Mouse (Mus musculus) liver (tissue): Measurements from ENCODE around the gene Exoc5.
A peak's percentile ranks its signal among the peaks of the same experiment; 100 is the strongest.
"Not testable (repeated sequence)": the region's sequence is repeated elsewhere in the genome, so short reads cannot be mapped to it uniquely, and the experiment has no call there.

ENCODE experiments used
- DNase-seq: peaks from one replicate; pipeline ENCODE4 v3.0.0-alpha.2; 2020; ENCODE audit warnings: mixed read lengths

Exoc5 gene

GRCm38 (mm10) chr14:49066274-49066823 lies at the start of gene Exoc5:
Gene Exoc5 (minus strand): TSS chr14:49066653.
- DNase-seq, result peak; percentile 94

DNA sequence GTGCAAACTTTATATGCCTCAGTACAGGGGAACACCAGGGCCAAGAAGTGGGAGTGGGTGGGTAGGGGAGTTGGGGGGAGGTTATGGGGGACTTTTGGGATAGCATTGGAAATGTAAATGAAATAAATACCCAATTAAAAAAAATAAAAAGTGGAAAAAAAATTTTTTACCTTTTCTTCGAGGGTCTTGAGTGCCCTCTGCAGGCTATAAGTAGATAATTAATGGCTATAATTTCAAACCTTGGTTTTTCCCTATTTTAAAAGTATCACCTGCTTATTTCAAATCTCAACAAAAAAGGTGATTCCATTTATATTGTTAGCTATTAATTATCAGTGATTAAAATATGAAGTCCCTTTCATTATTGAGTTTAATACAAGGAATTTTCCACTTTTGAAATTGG lies 25.3 kb upstream of the Exoc5 start:
- DNase-seq, result not testable (repeated sequence)

GRCm38 (mm10) chr14:49091277-49091676 lies 24.8 kb upstream of the Exoc5 start:
- DNase-seq, result no peak

DNA sequence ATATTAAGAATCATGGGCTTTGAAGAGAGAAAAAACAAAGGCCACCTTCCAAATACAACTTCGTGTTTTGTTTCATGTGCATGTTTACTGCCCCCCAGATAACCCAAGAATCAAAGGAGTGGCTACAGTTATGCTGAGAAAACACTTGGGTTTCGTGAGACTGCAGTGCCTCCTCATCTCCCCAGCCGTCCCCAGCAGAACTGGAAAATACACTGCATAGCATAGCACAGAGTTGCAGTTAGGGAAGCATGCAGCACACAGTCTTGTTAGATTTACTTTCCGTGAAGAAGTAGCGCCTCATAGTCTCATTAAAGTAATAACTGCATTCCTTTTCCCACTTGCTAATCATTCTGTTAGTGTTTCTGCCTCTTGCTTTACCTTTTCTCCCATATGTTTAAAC lies 23.6 kb upstream of the Exoc5 start:
- DNase-seq, result no peak

DNA sequence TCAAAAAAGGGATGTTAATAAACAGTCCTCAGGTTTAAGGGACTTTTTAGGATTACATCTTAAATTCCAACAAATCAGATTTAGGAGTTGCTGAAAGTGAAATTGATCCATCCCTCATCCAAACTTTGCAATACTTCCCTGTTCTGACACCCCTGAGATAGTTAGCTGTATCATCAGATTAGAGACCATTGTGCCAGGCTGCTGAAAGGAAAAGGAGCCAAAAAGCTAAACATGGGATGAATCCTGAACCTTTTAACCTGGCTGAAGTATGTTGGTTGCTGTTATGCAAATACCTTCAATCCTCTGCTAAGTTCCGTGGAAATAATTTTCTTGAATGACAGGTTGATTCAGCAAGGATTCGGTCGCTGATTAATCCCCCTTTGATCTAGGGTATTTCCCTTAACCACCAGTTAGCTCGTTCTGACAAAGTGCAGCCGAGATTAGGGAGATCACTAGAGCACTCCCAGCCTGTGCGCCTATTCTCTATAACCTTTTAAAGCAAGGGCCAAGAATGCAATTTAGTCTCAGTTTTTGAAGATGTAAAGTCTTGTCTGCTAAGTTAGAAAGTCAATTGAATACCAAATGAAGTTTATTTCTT lies 23.1 kb upstream of the Exoc5 start:
- no peak for DNase-seq

DNA sequence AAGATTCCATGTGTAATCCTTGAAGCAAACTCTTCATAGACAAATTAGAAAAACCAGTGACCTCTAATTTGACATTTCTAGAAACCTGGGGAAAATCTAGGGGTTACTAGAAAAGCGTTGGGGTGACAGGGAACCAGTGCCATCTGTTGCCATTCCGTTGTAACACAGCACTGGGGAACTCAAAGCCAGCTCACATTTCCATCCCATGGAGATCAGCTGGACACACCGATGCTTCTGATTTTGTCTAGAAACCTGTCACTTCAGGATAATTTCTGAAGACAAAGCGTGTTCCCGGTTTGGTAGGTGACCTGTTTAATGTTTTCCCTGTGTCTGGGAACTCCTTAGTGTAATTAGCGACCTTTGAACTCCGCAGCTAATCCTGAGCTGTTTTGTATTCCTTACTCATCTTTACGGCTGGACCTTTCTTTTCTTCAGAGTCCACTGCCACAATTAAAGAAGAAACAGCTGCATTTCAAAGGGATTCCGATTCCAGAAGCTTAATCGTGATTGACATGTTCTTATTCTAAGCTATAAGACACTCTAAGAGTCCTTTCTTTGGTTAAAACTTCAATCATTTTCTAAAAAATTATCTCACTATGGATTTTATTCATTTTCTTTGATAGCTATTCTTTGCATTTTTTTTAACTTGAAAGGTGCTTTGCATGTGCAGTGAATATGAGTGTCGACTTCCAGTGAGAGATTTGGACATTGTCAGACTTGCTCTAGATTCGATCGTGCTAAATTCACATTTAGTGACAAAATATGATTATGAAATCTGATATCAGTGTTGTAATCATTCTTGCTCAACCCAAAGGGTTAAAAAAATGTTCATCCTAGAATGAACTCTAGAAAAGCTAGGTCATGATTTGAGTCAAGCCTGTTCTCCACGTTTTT lies 21.9 kb upstream of the Exoc5 start:
- DNase-seq, result no peak

GRCm38 (mm10) chr14:49086522-49086921 lies 20.1 kb upstream of the Exoc5 start:
- no peak for DNase-seq

- DNase-seq, result no peak
These were observed 12.4 kb upstream of the Exoc5 start for GRCm38 (mm10) chr14:49078820-49079219.

DNA sequence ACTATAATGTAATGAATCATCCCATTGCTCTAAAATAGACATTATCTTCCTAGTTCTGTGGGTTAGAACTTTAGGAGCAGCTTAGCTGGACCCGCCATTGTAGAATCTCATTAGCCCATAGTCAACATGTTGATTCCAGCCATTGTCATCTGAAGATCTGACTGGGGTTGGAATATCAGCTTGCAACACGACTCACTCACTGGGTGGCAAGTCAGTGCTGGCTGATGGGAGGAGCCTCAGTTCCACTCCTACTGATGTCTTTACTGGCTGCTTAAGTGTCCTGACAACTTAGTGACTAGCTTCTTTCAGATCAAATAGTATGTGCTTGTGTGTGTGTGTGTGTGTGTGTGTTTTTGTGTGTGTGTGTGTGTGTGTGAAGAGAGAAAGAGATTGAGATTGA lies 7.9 kb upstream of the Exoc5 start:
- no peak for DNase-seq

DNA sequence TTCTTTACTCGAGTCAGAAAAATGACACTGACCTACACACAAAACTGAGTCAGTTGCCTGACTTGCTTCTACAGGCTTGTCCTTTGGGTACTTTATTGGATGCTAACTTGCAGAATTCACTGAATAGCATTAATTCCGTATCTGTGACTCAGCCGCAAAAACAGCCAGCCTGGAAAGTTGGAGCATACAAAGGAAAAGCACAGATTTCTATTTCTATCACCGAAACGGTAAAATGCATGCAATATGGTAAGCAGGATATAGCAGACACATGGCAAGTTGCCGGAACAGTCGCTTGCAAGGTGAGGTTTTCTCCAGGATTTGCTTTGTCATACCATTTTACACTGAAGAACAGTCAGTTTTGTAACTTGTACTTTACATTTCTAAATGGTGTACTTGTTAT lies 7.4 kb upstream of the Exoc5 start:
- no peak for DNase-seq

GRCm38 (mm10) chr14:49072837-49073236 lies 6.4 kb upstream of the Exoc5 start:
- DNase-seq, result no peak

DNA sequence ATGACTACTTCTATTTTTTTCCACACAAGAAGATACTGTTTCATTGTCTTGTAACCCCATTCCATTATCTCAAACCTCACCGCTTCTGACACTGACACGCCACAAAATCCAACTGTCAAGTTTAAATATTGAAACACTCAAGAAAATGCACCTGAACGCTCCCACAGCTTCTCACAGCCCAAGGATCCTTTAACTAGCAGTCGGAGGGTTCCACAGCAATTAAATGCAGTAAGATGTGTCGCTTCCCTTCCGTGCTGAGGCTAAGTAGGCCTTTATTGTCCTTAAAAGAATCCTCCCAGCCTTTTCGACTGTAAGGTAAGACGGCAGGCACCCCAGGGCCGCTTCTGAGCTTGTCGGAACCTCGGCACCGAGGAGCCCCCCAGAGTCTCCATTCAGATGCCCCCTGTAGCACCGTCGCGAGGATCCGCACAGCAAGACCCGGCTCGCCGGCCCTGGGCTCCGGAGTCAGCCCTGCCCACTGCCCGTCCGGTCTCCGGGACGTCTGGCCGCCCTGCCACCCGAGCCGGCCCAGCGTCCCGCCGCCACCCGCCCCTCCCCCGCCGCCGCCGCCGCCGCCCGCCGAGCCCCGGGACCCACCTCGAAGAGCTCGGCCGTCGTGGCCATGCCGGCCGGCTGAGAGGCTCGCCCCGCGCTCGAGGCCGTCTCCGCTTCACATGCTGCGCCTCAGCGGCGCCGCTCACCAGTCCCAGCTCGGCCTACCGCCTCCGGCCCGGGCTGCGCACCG lies 752 bp downstream of the Exoc5 start, which contains the start of gene Ap5m1:
Ap5m1 (plus strand) TSS at position 569 of the 745 bp plus-strand sequence.
- DNase-seq, result no peak

- DNase-seq, result no peak
These were observed 2.6 kb downstream of the Exoc5 start for GRCm38 (mm10) chr14:49063838-49064237.

- DNase-seq, result no peak
These were observed 17.0 kb downstream of the Exoc5 start for GRCm38 (mm10) chr14:49049492-49049891.

- no peak for DNase-seq
These were observed 20.8 kb downstream of the Exoc5 start for GRCm38 (mm10) chr14:49045610-49046009.

DNA sequence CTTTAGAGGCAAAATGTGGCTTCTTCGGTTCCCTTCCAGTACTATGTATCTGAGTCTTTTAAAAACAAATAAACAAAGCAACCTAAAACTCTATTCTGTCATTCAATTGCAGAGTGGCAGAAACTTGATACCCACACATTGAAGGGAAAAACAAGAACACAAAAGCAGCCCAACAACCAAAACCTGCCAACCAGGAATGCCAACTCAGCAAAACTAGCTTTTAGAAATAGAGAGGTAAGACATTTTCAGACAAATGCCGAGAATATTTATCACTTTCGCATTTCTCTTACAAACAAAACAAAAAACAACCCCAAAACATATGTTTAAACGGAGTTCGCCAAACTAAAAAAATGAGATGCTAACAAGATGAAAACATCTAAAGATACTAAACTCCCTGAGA lies 37.5 kb downstream of the Exoc5 start:
- no peak for DNase-seq

- DNase-seq, result no peak
These were observed 38.6 kb downstream of the Exoc5 start for GRCm38 (mm10) chr14:49027779-49028368.

DNA sequence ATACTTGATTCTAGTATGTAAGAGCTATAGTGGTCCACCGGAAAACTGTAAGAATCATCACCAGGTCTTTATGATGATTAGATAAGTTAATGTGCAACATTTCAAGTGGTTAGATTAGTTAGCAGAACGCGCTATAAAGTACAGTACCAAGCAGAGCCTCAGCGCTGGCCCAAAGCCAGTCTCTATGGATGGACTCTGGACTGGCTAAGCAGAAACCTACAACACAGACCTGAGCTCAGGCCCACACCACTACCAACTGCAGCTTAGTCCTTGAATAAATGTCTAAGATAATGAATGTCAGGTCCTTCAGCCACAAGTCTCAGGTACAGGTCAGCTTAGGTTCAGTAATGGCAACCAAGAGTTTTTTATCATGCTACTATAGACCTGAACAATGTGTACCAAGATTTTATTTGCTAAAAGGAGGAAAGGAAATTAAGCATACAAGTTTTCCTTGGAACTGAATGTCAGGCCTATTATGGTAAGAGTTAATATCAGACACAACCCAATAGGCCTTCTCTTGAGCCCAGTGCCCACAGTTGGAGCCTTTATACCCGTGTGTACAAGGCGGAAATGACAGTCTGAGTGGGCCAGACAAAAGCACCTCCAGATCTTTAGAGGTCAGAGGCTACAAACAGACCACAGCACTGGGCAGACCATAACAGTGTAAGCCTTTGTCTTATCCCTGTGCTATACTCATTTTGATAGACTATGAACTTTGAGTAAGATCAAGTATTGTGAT lies 39.2 kb downstream of the Exoc5 start:
- DNase-seq, result no peak

GRCm38 (mm10) chr14:49019765-49020164 lies 46.7 kb downstream of the Exoc5 start:
- no peak for DNase-seq

- DNase-seq, result no peak
These were observed 57.9 kb downstream of the Exoc5 start for GRCm38 (mm10) chr14:49008399-49009189.

DNA sequence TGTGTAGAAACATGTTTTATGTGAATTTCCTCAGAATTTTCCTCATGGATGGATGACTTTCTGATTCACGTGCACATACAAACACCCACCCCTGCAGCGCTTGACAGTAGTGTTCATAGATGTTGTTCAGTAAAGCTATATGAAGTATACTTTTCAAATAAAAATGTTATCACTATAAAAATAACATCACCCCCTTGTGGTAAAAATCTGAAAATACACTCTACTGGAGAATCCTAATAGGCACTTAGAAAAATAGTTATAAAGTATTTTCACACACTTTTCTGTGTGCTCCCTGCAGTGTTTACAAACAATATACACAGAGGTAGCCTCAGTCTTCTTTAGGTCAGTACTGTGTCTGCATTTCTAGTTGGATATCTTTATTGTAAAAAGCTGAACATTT lies 58.5 kb downstream of the Exoc5 start:
- DNase-seq, result no peak
